Mouse (Mus musculus) erythroblast, embryonic 14.5 days (primary cell): ENCODE measurements around the gene Smc3.

ENCODE experiments used
- GATA1 ChIP-seq: IDR thresholded peaks from 2 replicates; pipeline ENCODE4 v1.6.1; 2012; ENCODE audit warnings: low read length, inconsistent platforms, mixed read lengths
- TAL1 ChIP-seq: IDR thresholded peaks from 3 replicates; pipeline ENCODE4 v1.6.1; 2012; ENCODE audit warnings: low read length, inconsistent platforms, mixed read lengths

DNA sequence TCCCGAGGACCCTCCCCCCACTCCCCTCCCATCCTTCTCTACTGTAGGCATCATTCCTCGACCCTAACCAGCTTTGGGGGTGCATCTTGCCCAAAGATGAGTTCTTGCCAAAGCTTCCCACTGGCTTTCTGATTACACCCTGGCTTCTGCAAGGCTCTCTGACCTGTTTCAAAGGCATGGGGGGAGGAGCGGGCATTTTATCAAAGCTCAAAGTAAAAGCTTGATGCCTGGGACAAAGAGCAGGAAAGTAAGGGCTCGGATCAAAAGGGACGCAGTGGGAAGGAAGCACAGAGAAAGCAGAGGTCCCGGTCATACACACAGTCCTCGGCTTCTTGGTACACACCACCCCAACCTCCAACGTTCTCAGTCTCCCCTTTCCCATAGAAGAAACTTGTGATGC, 26.1 kb upstream of the Smc3 start:
- TF ChIP-seq TAL1 (no peak), GATA1 (no peak)
